Mouse (Mus musculus): ENCODE measurements around the gene Zfp787.

The Zfp787 gene

DNA sequence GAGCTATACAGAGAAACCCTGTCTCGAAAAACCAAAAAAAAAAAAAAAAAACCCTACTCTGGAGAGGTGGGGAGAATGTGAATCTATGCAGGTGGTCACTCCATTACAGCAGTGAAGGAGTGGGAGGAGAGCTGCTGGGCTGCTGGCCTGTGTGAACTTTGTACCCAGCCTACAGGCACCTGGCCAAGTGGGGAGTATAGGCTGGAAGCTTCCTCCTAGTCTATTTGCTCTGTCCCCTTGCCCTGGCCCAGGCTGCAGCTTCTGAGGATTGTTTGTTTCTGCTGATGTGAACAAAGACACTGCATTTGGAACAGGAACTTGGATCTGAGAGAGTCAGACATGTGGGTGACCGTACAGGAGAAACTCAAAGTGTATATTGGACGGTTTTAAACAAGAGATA lies 13.6 kb upstream of the Zfp787 start:
- in situ Hi-C loops (cut with MseI, MboI) = no loop called here

DNA sequence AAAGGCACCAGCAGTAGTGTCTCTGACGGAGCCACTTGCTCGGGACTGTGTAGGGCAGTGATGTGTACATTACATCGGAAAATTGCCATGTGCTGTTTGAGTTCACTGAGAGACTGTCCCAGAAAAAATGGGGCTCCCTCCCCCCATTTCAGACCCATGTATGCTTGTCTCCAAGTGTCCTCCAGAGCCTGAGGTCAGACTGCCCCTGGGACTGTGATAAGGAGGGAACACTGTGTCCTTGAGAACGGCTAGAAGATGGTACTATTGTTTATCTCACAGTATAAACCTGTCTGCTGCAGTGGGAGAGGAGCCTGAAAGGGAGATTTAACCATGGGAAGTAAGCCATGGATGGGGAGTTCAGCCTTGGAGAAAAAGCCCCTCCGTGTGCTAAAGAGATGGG lies 8.9 kb upstream of the Zfp787 start:
- in situ Hi-C loops (cut with MseI, MboI) = no loop called here

DNA sequence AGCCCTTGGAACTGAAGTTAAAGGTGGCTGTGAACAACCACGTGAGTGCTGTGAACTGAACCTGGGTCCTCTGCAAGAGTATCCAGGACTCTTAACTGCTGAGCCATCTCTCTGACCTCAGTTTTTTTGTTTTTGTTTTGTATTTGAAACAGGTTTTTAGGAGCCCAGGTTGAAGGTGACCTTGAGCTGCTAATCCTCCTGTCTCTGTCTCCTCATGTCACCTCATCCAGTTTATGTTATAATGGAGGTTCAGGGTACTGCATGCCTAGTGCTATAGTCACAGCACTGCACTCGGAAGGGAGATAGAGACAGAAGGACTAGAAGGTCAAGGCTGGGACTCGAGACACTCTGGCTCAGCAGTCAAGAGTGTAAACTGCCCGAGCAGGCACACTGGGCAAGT lies 6.4 kb upstream of the Zfp787 start:
- in situ Hi-C loops (cut with MseI, MboI) = no loop called here

DNA sequence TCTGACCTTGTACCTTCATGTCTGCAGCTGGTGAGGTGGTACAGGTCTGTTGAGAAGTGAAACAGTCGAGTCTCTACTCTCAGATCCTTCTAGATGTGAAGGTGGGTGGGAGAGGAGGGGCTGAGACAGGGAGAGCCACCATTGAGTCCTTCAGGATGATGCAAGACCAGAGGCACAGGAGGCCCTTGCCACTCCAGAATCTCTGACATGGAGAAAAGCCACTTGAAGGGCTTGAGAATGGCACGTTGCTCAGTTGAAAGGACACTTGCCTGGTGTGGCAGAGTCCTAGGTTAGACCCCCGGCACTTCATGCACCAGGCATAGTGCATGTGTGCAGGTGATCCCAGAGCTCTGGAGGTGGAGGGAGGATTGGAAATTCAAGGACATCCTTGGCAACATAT lies 5.7 kb upstream of the Zfp787 start:
- in situ Hi-C loops (cut with MseI, MboI) = no loop called here

- in situ Hi-C loops (cut with MseI, MboI) = no loop called here
These were observed 3.8 kb upstream of the Zfp787 start for GRCm38 (mm10) chr7:6159604-6160003.

- in situ Hi-C loops (cut with MseI, MboI) = no loop called here
These were observed 1.7 kb upstream of the Zfp787 start for GRCm38 (mm10) chr7:6157479-6157878.

DNA sequence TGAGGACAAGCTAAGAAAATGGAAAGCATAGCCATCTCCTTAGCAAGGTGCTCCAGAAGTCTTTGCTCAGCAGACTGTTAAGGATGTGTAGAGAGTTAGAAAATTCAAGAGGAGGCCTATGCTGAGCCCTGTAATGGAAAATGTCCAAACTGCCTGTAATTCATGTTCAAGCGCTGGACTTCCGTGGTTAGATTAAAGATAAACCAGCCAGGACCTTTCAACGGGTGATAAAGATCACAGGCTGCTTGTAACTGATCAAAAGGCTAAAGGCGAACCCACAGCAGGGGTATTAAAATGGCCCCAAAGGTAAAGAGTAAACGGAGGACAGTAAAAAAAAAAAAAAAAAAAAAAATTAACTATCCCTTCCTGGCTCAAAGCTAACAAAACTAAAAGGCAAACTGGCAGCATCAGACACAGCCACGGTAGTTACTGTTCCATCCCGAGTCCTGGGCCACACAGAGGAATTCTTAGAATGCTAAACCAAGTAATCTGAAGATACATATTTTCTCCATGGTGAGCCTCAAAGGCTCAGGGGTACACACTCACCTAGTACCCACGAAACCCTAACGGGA lies 1.2 kb upstream of the Zfp787 start:
- in situ Hi-C loops (cut with MseI, MboI) = no loop called here

- in situ Hi-C loops (cut with MseI, MboI) = no loop called here
These were observed 545 bp downstream of the Zfp787 start for GRCm38 (mm10) chr7:6155031-6155872.

GRCm38 (mm10) chr7:6154164-6154563 lies 1.6 kb downstream of the Zfp787 start:
- in situ Hi-C loops (cut with MseI, MboI) = no loop called here

DNA sequence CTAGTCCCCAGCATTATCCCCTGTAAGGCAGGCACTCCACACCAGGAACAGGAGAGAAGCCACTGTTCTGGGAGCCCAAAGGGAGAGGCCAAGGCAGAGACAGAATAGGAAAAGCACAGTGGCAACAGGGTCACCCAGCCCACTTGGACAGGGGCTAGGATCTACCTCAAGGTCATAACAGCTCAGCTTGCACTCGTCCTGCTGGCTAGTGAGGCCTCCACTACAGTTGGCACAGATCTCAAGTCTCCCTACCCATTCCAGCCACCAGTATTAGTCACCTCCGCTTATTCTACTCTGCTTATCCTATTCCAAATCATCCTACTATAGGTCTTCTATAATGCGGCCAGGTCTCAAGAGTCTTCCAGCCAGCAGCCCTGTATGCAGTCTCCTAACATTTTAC lies 2.7 kb downstream of the Zfp787 start:
- in situ Hi-C loops (cut with MseI, MboI) = no loop called here

DNA sequence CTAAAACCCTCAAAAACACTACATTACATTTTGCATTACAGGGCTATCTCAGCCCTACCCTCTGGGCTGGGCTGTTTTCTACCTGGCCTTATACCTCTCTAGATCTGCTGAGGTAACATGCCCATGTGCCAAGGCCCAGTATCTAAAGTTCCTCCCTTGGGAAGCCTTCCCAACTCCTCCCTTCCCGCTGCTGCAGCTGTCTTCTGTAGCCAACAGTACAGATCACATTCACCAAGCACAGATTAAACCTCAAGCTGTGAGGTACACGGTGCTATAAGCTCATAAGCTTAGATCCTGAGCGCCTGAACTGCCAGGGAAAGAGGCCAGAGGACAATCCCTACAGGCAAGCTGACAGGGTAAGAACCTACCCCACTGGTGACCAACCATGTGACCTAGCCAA lies 3.8 kb downstream of the Zfp787 start:
- in situ Hi-C loops (cut with MseI, MboI) = no loop called here

GRCm38 (mm10) chr7:6151266-6151665 lies 4.5 kb downstream of the Zfp787 start:
- in situ Hi-C loops (cut with MseI, MboI) = no loop called here

GRCm38 (mm10) chr7:6147688-6148087 lies 8.1 kb downstream of the Zfp787 start:
- in situ Hi-C loops (cut with MseI, MboI) = no loop called here

GRCm38 (mm10) chr7:6146982-6147325 lies 8.8 kb downstream of the Zfp787 start:
- in situ Hi-C loops (cut with MseI, MboI) = no loop called here

GRCm38 (mm10) chr7:6146194-6146981 lies 9.4 kb downstream of the Zfp787 start:
- in situ Hi-C loops (cut with MseI, MboI) = no loop called here

GRCm38 (mm10) chr7:6145423-6146188 lies 10.2 kb downstream of the Zfp787 start:
- in situ Hi-C loops (cut with MseI, MboI) = no loop called here

GRCm38 (mm10) chr7:6143991-6144531 lies 11.7 kb downstream of the Zfp787 start:
- in situ Hi-C loops (cut with MseI, MboI) = no loop called here

DNA sequence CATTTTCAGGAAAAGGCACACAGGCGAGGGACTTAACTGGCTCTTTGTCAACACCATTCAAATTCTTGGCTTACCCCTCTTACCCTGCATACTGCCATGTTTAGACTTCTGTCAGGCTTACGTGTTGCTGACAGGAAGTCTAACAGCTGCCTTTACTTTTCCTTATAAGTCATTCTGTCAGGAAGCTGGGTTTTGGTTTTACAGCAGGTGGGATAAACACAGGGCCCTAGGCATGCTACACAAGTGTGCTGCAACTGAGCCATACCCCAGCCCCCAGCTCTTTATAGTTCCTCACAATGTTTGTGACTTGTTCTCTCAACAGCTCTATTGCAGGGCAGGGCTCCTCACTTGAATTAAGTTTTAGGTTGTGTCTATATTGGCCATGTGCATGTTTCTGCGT lies 16.5 kb downstream of the Zfp787 start:
- in situ Hi-C loops (cut with MseI, MboI) = no loop called here

GRCm38 (mm10) chr7:6136497-6136896 lies 19.3 kb downstream of the Zfp787 start:
- in situ Hi-C loops (cut with MseI, MboI) = no loop called here

DNA sequence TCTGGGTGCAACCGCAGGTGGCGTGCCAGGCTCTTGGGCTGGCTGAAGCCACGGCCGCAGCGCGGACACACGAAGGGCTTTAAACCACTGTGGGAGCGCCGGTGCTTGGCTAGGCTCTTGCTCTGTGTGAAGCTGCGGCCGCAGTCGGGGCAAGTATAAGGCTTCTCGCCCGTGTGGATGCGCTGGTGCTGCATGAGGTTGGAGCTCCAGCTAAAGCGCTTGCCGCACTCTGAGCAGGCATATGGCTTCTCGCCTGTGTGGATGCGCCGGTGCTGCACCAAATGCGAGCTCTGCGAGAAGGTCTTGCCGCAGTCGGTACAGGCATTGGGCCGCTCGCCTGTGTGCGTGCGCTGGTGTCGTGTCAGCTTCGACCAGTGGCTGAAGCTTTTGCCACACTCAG lies 23.2 kb downstream of the Zfp787 start:
- in situ Hi-C loops (cut with MseI, MboI) = no loop called here

- in situ Hi-C loops (cut with MseI, MboI) = no loop called here
These were observed 25.5 kb downstream of the Zfp787 start for GRCm38 (mm10) chr7:6130346-6130745.

All from mouse trophoblast stem cell (cell line).